Mouse (Mus musculus) lung, postnatal 0 days (tissue): ENCODE results near the gene Camk2b. TPM values are rescaled to one million over a fixed set of nuclear protein-coding genes. Genes with fewer than 3 reads are reported as not detected.
"Not testable (repeated sequence)": the region's sequence is repeated elsewhere in the genome, so short reads cannot be mapped to it uniquely, and the experiment has no call there.

Experiments used
- ATAC-seq: fragments of 200-750 bp; cut with Nextera tagmentation; 2 replicates; pipeline ENCODE4 v1.8.0; 2017; ENCODE audit warnings: moderate library complexity
- DNase-seq: peaks from one replicate; pipeline ENCODE4 v3.0.0-alpha.2; 2016; ENCODE audit warnings: low spot score
- H3K27ac ChIP-seq: fragments of 300-500 bp; sonication (generic); 2 replicates; pipeline ENCODE4 v1.5.1; 2014; ENCODE audit warnings: antibody characterized with exemption, mild to moderate bottlenecking, low read length, mixed read lengths
- H3K27me3 ChIP-seq: fragments of 300-500 bp; sonication (generic); replicated peaks from 2 replicates; pipeline ENCODE4 v1.6.1; 2014; ENCODE audit warnings: low read length, mixed read lengths; ENCODE audit not compliant: insufficient read depth
- H3K36me3 ChIP-seq: fragments of 300-500 bp; sonication (generic); 2 replicates; pipeline ENCODE4 v1.6.1; 2014; ENCODE audit warnings: low read length, mixed read lengths; ENCODE audit not compliant: insufficient read depth
- H3K4me1 ChIP-seq: fragments of 300-500 bp; sonication (generic); 2 replicates; pipeline ENCODE4 v1.6.1; 2014; ENCODE audit warnings: antibody characterized with exemption, low read depth, low read length, mixed read lengths; ENCODE audit not compliant: insufficient read depth
- H3K4me2 ChIP-seq: fragments of 300-500 bp; sonication (generic); replicated peaks from 2 replicates; pipeline ENCODE4 v1.6.1; 2014; ENCODE audit warnings: low read depth, mild to moderate bottlenecking, low read length, moderate library complexity, mixed read lengths
- H3K4me3 ChIP-seq: fragments of 300-500 bp; sonication (generic); 2 replicates; pipeline ENCODE4 v1.5.1; 2014; ENCODE audit warnings: low read depth, low read length
- H3K9ac ChIP-seq: fragments of 300-500 bp; sonication (generic); replicated peaks from 2 replicates; pipeline ENCODE4 v1.6.1; 2014; ENCODE audit warnings: low read depth, mild to moderate bottlenecking
- H3K9me3 ChIP-seq: fragments of 300-500 bp; sonication (generic); 2 replicates; pipeline ENCODE4 v1.6.1; 2016; ENCODE audit warnings: low read length, mixed read lengths
- CTCF ChIP-seq: IDR thresholded peaks from 2 replicates; pipeline ENCODE4 v1.5.1; 2016; ENCODE audit warnings: antibody characterized with exemption, mild to moderate bottlenecking
- EP300 ChIP-seq: IDR thresholded peaks from 2 replicates; pipeline ENCODE4 v1.6.1; 2016; ENCODE audit warnings: antibody characterized with exemption, mild to moderate bottlenecking, control low read depth
- WGBS: fragments of 180-500 bp; shearing (Covaris S2); extraction: QIAGEN DNeasy Blood & Tissue Kit; methylation state at CpG from one replicate; pipeline ENCODE4 v1.1.7; 2014; 5-methylcytosine and 5-hydroxymethylcytosine counted together
- polyA plus RNA-seq: library from polyadenylated mRNA; unstranded; fragments of >200 nt; fragmentation: Nextera tagmentation; extraction: Ambion mirVana; gene quantifications from 2 replicates; pipeline ENCODE4 v1.2.1, GENCODE M21; 2015

The Camk2b gene
- polyA plus RNA-seq, 1 experiment from 2014 or later: 2.9 TPM

DNA sequence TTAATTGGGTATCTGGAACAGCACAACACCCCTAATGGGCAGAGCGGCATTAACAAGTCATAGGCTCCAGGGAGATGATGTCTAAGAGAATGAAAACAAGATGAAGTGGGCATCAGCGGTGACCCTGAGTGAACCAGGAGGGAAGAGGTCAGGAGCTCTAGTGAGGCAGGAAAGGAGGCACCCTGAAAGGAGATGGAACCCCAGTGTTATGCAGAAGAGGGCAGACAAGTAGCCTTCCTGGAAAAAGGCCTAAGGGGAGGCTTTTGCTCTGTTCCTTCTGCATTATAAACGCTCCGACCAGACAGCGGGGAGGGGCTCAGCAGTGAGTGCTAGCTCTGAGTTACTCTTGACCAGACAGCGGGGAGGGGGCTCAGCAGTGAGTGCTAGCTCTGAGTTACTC lies 123.2 kb downstream of the Camk2b start:
- Histone ChIP-seq H3K9me3 (no peaks in the 10 kb centered on the region), H3K27me3 (no peaks in the 10 kb centered on the region), H3K4me3 (no peak overlapping the region), H3K4me1 (no peaks in the 10 kb centered on the region), H3K27ac (no peak overlapping the region), H3K36me3 (no peaks in the 10 kb centered on the region), H3K9ac (no peak overlapping the region), H3K4me2 (no peak overlapping the region)
- DNase-seq (no peak), ATAC-seq (no peak)
- WGBS: 82% methylated on average over 6 of the region's 6 CpGs
- TF ChIP-seq EP300 (no peak), CTCF (no peak)

DNA sequence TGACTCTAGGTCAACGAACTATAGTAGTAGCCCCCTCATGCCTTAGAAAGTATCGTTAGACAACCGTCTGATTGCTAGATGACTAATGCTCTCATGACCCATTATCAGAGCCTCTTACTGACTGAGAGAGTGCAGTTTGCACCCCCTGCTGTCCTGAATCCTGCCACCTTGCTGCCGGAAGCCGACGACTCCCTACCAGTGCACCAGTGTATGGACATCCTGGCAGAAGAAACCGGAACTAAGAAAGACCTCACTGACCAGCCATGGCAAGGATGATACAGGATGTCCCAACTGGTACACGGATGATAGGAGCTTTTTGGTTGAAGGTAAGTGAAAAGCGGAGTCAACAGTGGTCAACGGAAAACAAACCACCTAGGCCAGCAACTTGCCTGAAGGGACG lies 131.6 kb downstream of the Camk2b start:
- not testable (repeated sequence) for H3K4me1 ChIP-seq, H3K27me3 ChIP-seq, H3K9me3 ChIP-seq, DNase-seq, H3K4me3 ChIP-seq, H3K4me2 ChIP-seq, ATAC-seq, H3K27ac ChIP-seq, H3K9ac ChIP-seq, H3K36me3 ChIP-seq
- WGBS: 94% methylated on average over 11 of the region's 11 CpGs

DNA sequence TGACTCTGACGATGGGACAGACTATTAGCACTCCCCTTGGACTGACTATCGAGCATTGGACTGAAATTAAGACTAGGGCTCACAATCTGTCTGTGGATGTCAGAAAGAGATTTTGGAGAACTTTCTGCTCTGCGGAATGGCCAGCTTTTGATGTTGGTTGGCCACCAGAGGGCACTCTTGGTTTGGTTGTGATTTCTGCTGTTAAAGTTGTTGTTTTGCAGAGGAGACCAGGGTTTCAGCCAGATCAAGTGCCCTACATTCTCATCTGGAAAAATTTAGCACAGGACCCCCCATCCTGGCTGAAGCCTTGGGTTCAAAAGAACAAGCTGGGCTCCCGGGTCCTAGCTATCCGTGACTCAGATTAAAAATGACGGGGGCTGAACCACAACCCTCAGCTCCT lies 134.2 kb downstream of the Camk2b start:
- DNase-seq, H3K4me1 ChIP-seq, ATAC-seq, H3K36me3 ChIP-seq, H3K27ac ChIP-seq, H3K9me3 ChIP-seq, H3K4me3 ChIP-seq, H3K27me3 ChIP-seq, H3K4me2 ChIP-seq, H3K9ac ChIP-seq: not testable (repeated sequence)
- WGBS: 87% methylated on average over 6 of the region's 6 CpGs
- peak; percentile 46 for TF ChIP-seq CTCF

DNA sequence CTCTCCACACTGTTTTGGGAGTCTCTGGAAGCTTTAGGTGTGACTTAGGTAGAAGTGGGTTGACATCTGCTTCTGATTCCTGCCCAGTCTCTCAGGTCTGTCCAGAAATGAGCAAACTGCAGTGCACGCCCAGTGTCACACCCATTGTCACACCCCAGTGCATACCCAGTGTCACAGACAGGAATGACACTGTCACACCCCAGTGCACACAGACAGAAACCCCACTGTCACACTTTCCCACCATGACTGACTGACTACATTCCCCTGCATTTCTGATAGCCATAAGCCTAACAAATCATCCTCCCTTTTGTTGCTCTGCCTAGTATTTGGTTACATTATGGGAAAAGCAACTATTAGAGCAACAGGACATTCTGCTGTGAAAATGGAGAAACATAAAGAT lies 135.6 kb downstream of the Camk2b start:
- ATAC-seq (no peak), DNase-seq (no peak)
- no peaks in the 10 kb centered on the region for H3K27me3 ChIP-seq
- H3K4me1 ChIP-seq: no peaks in the 10 kb centered on the region
- no peak overlapping the region for H3K4me3 ChIP-seq
- no peak overlapping the region for H3K9ac ChIP-seq
- H3K36me3 ChIP-seq: no peaks in the 10 kb centered on the region
- no peak overlapping the region for H3K4me2 ChIP-seq
- H3K9me3 ChIP-seq: no peaks in the 10 kb centered on the region
- H3K27ac ChIP-seq: no peak overlapping the region
- 95% methylated on average over 1 of the region's 1 CpGs for WGBS
- TF ChIP-seq CTCF: no peak
- no peak for TF ChIP-seq EP300

DNA sequence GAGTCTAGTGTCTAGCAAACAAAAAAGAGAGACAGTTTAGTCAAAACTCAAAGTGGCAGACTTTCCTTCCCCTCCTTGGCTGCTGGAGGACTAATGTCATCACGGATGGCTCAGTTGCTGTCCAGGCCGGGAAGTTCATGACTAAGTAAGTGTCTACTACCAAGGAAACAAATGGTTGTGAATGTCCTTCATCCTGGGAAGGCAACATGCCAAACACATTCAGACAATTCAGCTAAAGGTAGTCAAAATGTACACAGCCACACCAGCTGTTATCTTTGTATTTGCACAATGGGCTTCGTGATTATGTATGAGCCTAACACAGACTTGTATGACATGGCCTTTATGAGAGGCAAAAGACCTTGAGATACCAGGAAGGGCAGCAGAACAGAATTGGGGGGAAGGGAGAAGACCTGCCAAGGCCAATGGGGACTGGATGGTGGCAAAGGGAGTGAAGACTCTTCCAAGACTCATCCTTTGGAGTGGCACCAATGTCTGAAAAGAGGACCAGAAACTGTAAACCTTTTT lies 139.4 kb downstream of the Camk2b start:
- ATAC-seq (no peak), DNase-seq (no peak)
- Histone ChIP-seq H3K4me2 (no peak overlapping the region), H3K4me3 (no peak overlapping the region), H3K36me3 (no peaks in the 10 kb centered on the region), H3K9ac (no peak overlapping the region), H3K9me3 (no peaks in the 10 kb centered on the region), H3K27ac (no peak overlapping the region), H3K4me1 (no peaks in the 10 kb centered on the region), H3K27me3 (no peaks in the 10 kb centered on the region)
- TF ChIP-seq EP300 (no peak), CTCF (no peak)
- WGBS: 76% methylated on average over 3 of the region's 3 CpGs

DNA sequence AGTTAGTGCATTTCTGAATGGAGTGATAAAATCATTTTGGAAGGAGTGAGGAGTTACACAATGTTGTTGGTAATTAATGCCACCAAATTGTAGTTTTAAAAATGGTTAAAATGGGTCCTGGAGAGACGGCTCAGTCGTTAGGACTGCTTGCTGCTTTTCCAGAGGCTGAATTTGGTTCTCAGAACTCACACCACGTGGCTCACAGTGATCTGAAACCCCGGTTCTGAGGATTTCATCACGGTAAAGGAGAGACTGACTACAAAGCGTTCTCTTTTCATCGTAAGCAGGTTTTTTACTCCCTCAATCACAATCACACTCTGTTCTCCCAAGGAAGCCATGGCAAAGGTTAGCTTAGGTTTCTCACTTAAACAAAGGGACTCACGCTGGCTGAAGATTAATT lies 141.5 kb downstream of the Camk2b start:
- WGBS: 56% methylated on average over 8 of the region's 8 CpGs
- no peak for ATAC-seq
- no peaks in the 10 kb centered on the region for H3K27me3 ChIP-seq
- TF ChIP-seq EP300: no peak
- no peaks in the 10 kb centered on the region for H3K36me3 ChIP-seq
- H3K9me3 ChIP-seq: no peaks in the 10 kb centered on the region
- H3K27ac ChIP-seq: no peak overlapping the region
- H3K4me1 ChIP-seq: no peaks in the 10 kb centered on the region
- no peak overlapping the region for H3K4me2 ChIP-seq
- no peak overlapping the region for H3K9ac ChIP-seq
- no peak overlapping the region for H3K4me3 ChIP-seq
- no peak for DNase-seq

DNA sequence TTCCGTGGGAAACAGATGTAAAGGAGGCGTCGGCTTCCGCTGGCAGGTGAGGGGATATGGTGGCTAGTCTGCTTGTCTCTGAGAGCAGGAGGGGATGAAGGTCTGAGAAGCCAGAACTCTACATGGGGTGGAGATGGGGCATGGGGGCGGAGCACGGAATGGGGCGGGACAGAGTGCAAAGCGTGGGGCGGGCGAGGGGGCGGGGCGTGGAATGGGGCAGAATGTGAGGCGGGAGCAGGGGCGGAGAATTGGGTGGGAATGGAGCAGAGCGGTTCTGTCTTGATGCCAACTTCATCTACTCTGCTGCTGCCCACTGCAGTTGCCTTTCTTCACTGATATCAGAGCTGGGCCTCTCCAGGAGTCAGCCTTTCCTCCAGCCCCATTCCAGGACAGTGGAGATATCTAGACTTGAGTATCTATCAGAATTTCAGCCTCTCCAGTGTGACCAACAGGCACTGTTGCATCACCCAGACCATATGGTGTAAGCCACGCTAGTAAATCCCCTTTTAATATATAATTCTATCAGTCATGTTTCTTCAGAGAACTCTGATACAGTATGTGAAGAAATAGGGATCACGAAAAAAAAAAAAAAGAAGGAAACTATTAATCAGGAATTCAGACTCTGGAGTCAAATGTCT lies 145.7 kb downstream of the Camk2b start:
- Histone ChIP-seq H3K36me3 (no peaks in the 10 kb centered on the region), H3K4me3 (no peak overlapping the region), H3K27me3 (no peaks in the 10 kb centered on the region), H3K4me2 (no peak overlapping the region), H3K9me3 (no peaks in the 10 kb centered on the region), H3K27ac (no peak overlapping the region), H3K9ac (no peak overlapping the region), H3K4me1 (no peaks in the 10 kb centered on the region)
- DNase-seq: peak; percentile 22
- no peak for TF ChIP-seq EP300
- no peak for TF ChIP-seq CTCF
- peak; percentile 46; the same call in 1 of the 2 replicates for ATAC-seq
- WGBS: 40% methylated on average over 16 of the region's 17 CpGs

Other genes with a start within 250 kb of the Camk2b start
- 5.9 and 8.2 TPM in 2 replicates for gene Polm, start 228.3 kb downstream of the Camk2b start, polyA plus RNA-seq
- gene Aebp1, start 204.4 kb downstream of the Camk2b start, polyA plus RNA-seq: 21.8 and 22.3 TPM in 2 replicates
- 30.1 and 34.1 TPM in 2 replicates for gene Pold2, start 188.1 kb downstream of the Camk2b start, polyA plus RNA-seq
- gene Myl7, start 167.6 kb downstream of the Camk2b start, polyA plus RNA-seq: 327 and 405 TPM in 2 replicates
- 1.2 and 2.1 TPM in 2 replicates for gene Gck, start 116.3 kb downstream of the Camk2b start, polyA plus RNA-seq
- gene Ykt6, start 110.7 kb downstream of the Camk2b start, polyA plus RNA-seq: 40.2 and 40.9 TPM in 2 replicates
- gene A730071L15Rik, start 133.7 kb upstream of the Camk2b start, polyA plus RNA-seq: 0.39 and 0.50 TPM in 2 replicates
- gene Nudcd3, start 134.1 kb upstream of the Camk2b start, polyA plus RNA-seq: 26.8 TPM in 2 replicates
- gene Npc1l1, start 163.8 kb upstream of the Camk2b start, polyA plus RNA-seq: not detected in 2 replicates
- 38.2 and 41.9 TPM in 2 replicates for gene Ddx56, start 201.4 kb upstream of the Camk2b start, polyA plus RNA-seq
- 92.0 and 95.7 TPM in 2 replicates for gene Tmed4, start 208.5 kb upstream of the Camk2b start, polyA plus RNA-seq
- gene Ogdh, start 225.3 kb upstream of the Camk2b start, polyA plus RNA-seq: 78.8 and 84.1 TPM in 2 replicates